Mouse (Mus musculus) CD4-positive, CD25-positive, alpha-beta regulatory T cell, adult 9 weeks (primary cell): ENCODE results near the gene Prss3. TPM values are rescaled to one million over a fixed set of nuclear protein-coding genes. Genes with fewer than 3 reads are reported as not detected.

Experiments
- polyA plus RNA-seq: library from polyadenylated mRNA; unstranded; fragments of 100-300 nt; shearing (Covaris generic); gene quantifications from one replicate; pipeline ENCODE4 v1.2.1, GENCODE M21; 2017

Gene Prss3
- polyA plus RNA-seq: not detected

GRCm38 (mm10) chr6:41377578-41377977 lies at the start of gene Prss3:
Gene Prss3 (minus strand): TSS chr6:41377678.

GRCm38 (mm10) chr6:41392056-41392455 lies 14.6 kb upstream of the Prss3 start, which contains the start of gene Gm5771:
Gene Gm5771 (plus strand): TSS chr6:41392356.

GRCm38 (mm10) chr6:41353932-41354331 lies 23.5 kb downstream of the Prss3 start, which contains the start of gene Try10:
Gene Try10 (plus strand): TSS chr6:41354105.

Other genes starting within 250 kb of the Prss3 start
- gene Try4, start 75.4 kb downstream of the Prss3 start, polyA plus RNA-seq: not detected
- 0.47 TPM for gene Try5, start 60.8 kb downstream of the Prss3 start, polyA plus RNA-seq
- 0.56 TPM for gene Try10, start 23.6 kb downstream of the Prss3 start, polyA plus RNA-seq
- not detected for gene Gm5771, start 14.7 kb upstream of the Prss3 start, polyA plus RNA-seq
- not detected for gene Gm10334, start 68.5 kb upstream of the Prss3 start, polyA plus RNA-seq
- gene Prss1, start 81.3 kb upstream of the Prss3 start, polyA plus RNA-seq: not detected
- 2.7 TPM for gene Prss2, start 144.1 kb upstream of the Prss3 start, polyA plus RNA-seq
- gene Ephb6, start 227.8 kb upstream of the Prss3 start, polyA plus RNA-seq: 68.2 TPM